Mouse (Mus musculus) inflammation-experienced regulatory T-cells, adult 6 months (primary cell): Measurements from ENCODE around the gene Map4k4. TPM values are rescaled to one million over a fixed set of nuclear protein-coding genes. Genes with fewer than 3 reads are reported as not detected.
A peak's percentile ranks its signal among the peaks of the same experiment; 100 is the strongest.

ENCODE experiments used
- ATAC-seq: one replicate; pipeline ENCODE4 v1.8.0; 2017
- polyA plus RNA-seq, 3 experiments: library from polyadenylated mRNA; unstranded; fragments of 100-300 nt; shearing (Covaris generic); gene quantifications; one replicate each; pipeline ENCODE4 v1.2.1; 2017

The Map4k4 gene
- polyA plus RNA-seq, 3 experiments from 2014 or later: 16.0 to 44.7 (median 36.6) TPM

GRCm38 (mm10) chr1:39898686-39899085 lies 2.0 kb upstream of the Map4k4 start:
- ATAC-seq: no peak

GRCm38 (mm10) chr1:39901063-39901811 lies 524 bp downstream of the Map4k4 start:
- ATAC-seq: peak; percentile 24

- ATAC-seq: peak; percentile 23
Measured at GRCm38 (mm10) chr1:39901851-39902703, 1.4 kb downstream of the Map4k4 start.

- no peak for ATAC-seq
Measured at GRCm38 (mm10) chr1:39902704-39903151, 2.0 kb downstream of the Map4k4 start.

GRCm38 (mm10) chr1:39904720-39905119 lies 4.0 kb downstream of the Map4k4 start:
- peak; percentile 42 for ATAC-seq

- ATAC-seq: no peak
Measured at GRCm38 (mm10) chr1:39906921-39907320, 6.2 kb downstream of the Map4k4 start.

- ATAC-seq: no peak
Measured at GRCm38 (mm10) chr1:39908976-39909375, 8.3 kb downstream of the Map4k4 start.

- ATAC-seq: peak; percentile 77
Measured at GRCm38 (mm10) chr1:39911446-39911845, 10.7 kb downstream of the Map4k4 start.

GRCm38 (mm10) chr1:39913256-39913655 lies 12.5 kb downstream of the Map4k4 start:
- ATAC-seq: peak; percentile 26

- ATAC-seq: no peak
Measured at GRCm38 (mm10) chr1:39916144-39916543, 15.4 kb downstream of the Map4k4 start.

GRCm38 (mm10) chr1:39917855-39918516 lies 17.3 kb downstream of the Map4k4 start:
- ATAC-seq: peak; percentile 53

GRCm38 (mm10) chr1:39918517-39919115 lies 17.9 kb downstream of the Map4k4 start:
- ATAC-seq: peak; percentile 23

- no peak for ATAC-seq
Measured at GRCm38 (mm10) chr1:39920616-39921015, 19.9 kb downstream of the Map4k4 start.

- no peak for ATAC-seq
Measured at GRCm38 (mm10) chr1:39921996-39922395, 21.3 kb downstream of the Map4k4 start.

- peak; percentile 70 for ATAC-seq
Measured at GRCm38 (mm10) chr1:39922714-39923113, 22.0 kb downstream of the Map4k4 start.

GRCm38 (mm10) chr1:39923395-39924337 lies 23.0 kb downstream of the Map4k4 start:
- ATAC-seq: peak; percentile 63

GRCm38 (mm10) chr1:39931055-39931454 lies 30.3 kb downstream of the Map4k4 start:
- ATAC-seq: no peak

- no peak for ATAC-seq
Measured at GRCm38 (mm10) chr1:39932216-39932739, 31.6 kb downstream of the Map4k4 start.

GRCm38 (mm10) chr1:39932922-39933321 lies 32.2 kb downstream of the Map4k4 start:
- ATAC-seq: no peak

- no peak for ATAC-seq
Measured at GRCm38 (mm10) chr1:39934954-39935353, 34.2 kb downstream of the Map4k4 start.

GRCm38 (mm10) chr1:39935616-39936015 lies 34.9 kb downstream of the Map4k4 start:
- ATAC-seq: no peak
